Mouse (Mus musculus) CD4-positive helper T cell, adult 2 months (primary cell): ENCODE measurements around the gene Svs5.
"Not testable (repeated sequence)": the region's sequence is repeated elsewhere in the genome, so short reads cannot be mapped to it uniquely, and the experiment has no call there.

Experiments
- DNase-seq: peaks from one replicate; pipeline ENCODE4 v3.0.0-alpha.2; 2012; ENCODE audit warnings: low read depth, missing footprints, low spot score

Gene Svs5

DNA sequence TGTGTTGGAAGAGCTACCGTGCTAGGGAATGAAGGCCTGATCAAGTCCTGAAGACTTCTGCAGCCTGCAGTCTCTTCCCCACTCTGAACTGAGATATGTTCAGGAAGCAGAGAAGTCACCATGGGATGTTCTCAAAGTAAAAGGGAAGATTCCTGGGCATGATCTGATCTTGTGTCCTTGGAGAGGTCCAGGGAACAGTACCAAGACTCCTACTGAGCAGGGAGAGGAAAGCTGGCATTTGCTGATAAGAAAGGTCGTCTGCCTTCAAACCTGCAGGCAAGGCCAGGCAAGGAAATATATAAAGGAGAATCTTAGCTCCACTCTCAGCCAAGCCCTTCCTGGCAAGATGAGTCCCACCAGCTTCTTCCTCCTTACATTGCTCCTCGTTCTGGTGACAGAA, at the start of gene Svs5:
Gene Svs5, plus strand, starts transcription at position 301 of the 400 bp plus-strand sequence.
- not testable (repeated sequence) for DNase-seq

DNA sequence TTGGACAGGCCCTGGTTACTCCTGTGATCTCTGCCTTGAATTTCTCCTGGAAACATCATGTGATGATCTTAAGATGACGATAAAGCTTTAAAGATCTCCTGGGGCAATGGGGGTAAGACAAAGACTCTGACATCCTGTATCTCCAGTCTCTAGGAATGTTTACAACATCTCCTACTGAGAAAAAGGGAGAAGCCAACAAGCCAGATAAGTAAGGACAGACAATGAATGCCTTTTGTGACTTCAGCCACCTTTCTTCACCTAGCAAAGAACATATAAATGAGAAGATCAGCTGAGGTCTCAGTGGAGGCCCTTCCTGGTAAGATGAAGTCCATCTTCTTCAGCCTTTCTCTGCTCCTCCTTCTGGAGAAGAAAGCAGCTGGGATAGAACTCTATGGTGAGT, 43.6 kb upstream of the Svs5 start, which contains the start of gene Svs3a:
Gene Svs3a, plus strand, starts transcription at position 301 of the 400 bp plus-strand sequence.
- not testable (repeated sequence) for DNase-seq

DNA sequence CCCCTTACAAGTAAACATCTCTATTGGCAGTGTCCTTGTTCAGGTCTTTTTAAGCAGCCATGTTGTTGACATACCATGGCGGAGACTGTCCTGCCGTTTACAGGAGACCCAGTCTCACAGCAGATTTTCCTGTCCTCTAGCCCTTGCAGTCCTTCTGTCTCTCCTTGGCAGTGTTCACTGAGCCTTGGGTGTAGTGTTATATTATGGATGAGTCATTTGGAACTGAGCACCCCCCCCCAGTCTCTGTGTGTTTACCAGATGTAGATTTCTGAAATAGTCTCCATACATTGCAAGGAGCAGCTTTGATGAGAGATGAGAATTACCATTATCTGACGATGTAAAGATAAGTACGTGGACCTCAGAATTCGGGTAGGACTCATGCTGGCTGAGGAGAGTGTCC, 19.9 kb upstream of the Svs5 start:
- DNase-seq: no peak

DNA sequence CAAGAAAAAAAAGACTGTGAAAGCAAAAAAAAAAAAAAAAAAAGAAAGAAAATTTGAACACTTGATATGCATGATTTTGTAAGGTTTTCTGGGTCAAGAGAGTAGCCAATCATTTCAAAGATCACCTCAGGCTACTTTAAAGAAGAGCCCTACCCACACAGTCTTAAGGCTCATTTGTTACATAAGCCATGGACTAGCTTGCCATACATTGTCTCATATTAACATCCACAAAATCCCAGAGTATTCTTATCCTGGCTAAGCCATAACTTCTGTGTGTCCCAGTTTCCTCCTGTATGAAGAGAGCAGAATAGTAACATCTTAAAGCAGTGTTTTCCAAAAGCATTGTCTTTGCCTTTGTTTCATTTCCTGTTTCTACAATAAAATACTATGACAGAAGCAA, 17.1 kb upstream of the Svs5 start:
- DNase-seq: not testable (repeated sequence)

DNA sequence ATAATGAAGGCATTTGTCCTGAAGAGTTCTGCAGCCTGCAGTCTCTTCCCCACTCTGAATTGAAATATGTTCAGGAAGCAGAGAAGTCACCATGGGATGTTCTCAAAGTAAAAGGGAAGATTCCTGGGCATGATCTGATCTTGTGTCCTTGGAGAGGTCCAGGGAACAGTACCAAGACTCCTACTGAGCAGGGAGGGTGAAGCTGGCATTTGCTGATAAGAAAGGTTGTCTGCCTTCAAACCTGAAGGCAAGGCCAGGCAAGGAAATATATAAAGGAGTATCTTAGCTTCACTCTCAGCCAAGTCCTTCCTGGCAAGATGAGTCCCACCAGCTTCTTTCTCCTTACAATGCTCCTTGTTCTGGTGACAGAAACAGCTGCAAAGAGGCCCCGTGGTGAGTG, 16.1 kb upstream of the Svs5 start, which contains the start of gene Svs6:
Gene Svs6, plus strand, starts transcription at position 301 of the 400 bp plus-strand sequence.
- DNase-seq: not testable (repeated sequence)

DNA sequence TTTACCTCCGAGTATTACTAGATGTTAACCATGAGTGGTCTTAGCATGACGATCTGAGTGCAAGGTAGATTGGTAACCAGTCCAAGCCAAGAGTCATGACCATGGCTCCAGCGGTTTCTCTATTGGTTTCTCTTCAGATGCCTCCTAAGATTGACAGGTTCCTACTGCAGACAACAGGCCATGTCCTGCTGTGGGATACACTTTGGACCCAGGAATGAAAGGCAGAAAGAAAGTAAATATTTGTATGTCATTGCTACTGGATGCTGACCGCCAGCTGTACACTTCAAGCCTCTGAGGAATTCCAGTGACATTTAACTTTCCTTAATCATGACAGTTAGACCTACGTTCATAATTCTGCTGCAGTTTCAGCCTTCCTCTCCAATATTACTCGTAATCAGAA, 11.6 kb upstream of the Svs5 start:
- no peak for DNase-seq

DNA sequence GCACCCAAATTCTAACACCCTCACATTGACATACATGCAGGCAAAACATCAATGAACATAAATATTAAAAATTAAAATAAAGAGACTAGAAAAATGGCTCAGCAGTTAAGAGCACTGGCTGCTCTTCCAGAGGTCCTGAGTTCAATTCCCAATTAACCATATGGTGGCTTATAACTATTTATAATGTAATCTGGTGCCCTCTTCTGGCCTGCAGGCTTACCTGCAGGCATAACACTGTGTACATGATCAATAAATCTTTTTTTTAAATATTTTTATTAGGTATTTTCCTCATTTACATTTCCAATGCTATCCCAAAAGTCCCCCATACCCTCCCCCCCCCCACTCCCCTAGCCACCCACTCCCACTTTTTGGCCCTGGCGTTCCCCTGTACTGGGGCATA, 11.2 kb downstream of the Svs5 start:
- DNase-seq: not testable (repeated sequence)

DNA sequence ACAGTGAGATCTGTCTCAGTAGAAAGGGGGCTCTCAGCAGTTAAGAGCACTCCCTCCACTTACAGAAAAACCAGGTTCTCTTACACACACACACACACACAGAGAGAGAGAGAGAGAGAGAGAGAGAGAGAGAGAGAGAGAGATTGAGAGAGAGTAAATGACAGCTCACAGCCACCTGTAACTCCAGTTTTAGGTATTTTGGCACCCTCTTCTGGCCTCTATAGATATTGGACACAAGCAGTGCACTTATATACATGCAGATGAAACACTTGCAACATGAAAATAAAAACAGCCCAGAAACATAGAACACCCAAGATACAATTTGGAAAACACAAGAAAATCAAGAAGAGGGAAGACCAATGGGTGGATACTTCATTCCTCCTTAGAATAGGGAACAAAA, 15.2 kb downstream of the Svs5 start:
- not testable (repeated sequence) for DNase-seq

DNA sequence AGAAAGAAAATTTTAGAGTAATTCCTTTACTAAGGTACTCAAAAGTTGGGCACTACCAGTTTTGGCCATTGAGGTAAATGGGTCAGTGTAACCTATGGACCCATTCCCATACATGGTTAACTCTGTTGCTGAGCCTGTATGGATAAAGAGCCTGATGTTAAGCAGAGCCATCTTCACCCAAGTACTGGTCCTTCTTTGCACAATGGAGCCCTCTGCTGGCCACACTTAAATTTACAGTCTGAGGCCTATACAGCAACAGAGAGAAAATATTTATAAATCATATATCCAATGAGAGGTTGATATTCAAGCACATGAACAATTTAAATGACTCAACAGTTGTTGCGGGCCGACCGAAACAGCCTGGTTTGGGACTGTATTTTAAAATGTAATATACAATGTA, 16.4 kb downstream of the Svs5 start:
- DNase-seq: peak; percentile 29

DNA sequence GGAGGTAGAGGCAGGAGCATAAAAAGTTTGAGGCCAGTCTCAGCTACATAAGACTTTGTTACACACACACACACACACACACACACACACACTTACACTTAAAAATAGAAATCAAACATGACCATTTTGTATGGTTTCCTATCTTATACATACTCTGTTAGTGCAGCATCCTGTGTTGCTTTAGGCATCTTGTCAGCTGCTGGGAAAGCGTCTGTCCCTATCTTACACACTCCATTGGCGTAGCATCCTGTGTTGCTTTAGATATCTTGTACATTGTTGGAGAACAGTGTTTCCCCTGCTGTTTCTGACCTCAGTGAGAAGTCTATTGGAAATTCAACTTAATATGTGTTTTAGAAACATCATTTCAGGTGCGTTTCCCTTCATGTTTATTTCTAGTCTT, 20.2 kb downstream of the Svs5 start:
- DNase-seq: no peak

DNA sequence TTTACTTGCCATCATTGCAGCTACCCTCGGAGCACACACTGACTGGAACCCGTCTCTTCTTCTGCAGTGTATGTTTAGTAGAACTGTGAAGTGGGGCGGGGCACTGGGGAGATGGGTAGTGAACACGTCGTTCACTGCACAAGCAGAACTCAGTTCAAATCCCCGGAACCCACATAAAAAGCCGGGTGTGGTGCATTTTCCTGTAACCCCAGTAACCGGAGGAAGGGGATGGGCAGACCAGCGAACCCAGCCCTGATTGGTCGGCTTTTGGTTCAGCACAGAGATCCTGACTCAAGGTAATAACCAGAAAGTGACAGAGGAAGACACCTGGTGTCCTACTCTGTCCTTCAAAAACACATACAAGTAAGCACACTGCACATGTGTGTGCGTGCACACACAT, 20.8 kb downstream of the Svs5 start:
- peak; percentile 55 for DNase-seq

DNA sequence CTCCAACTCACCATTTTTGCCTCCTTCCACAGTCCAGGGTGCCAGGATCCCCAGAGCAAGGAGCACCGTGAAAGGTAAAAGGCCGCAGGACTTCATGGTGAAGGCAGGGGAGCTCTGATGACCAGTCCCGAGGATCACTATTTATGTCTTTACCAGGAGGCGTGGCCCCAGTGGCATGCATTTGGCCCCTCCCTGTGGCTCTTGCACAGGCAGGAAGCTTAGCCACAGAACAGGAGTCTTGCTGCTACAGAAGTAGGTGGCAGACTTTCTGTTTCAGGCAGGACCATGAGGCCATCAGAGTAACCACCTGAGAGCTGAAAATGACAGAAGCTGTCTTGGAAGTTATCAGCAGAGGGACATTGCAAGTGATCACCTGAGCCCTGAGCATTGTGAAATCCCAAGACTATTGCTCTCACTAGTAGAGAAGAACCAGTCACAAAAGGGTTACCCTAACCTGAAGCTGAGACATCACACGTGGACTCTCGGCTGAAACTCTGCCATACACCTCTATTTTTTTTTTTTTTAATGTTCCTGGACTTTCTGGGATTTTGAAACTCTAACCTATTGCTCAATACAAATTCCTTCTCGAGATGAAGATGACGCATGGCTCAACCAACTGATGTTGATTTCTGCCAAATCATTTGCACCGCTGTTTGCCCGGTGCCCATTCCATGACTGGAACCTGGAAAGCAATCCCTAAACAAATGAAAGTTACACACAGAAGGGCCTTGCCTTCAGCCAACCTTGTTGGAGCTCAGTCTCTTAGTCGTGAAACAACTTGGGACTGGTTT, 23.8 kb downstream of the Svs5 start:
- DNase-seq: peak; percentile 43

DNA sequence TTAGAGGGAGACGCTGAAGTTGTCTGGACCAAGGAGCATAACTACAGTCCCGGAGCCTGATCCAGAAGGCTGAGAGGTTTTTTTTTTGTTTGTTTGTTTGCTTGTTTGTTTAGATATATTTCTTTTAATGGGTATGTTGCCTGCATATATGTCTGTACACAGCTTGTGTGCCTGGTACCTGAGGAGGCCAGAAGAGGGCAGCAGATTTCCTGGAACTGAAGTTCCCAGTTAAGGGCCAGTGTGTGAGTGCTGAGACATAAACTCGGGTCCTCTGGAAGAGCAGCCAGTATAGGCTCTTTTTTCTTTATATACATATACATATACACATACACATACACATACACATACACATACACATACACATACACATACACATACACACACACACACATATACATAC, 25.8 kb downstream of the Svs5 start:
- no peak for DNase-seq

DNA sequence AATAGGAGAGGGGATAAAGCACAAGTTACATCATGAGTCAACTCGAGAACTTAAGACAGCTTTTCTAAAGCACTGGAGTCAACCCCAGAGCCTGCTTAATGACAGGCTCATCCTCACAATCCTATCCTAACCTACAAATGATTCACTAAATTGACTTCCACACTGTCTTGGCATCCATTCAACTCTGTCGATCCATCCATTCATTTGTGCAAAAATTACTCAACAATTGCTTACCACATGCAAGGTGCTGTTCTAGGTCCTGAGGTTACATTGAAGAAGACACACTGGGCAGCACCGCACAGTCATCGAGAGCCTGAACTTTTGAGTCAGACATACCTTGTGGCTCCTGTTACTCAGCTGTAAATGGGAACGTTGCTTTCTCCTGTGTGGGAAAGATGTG, 26.5 kb downstream of the Svs5 start:
- no peak for DNase-seq

DNA sequence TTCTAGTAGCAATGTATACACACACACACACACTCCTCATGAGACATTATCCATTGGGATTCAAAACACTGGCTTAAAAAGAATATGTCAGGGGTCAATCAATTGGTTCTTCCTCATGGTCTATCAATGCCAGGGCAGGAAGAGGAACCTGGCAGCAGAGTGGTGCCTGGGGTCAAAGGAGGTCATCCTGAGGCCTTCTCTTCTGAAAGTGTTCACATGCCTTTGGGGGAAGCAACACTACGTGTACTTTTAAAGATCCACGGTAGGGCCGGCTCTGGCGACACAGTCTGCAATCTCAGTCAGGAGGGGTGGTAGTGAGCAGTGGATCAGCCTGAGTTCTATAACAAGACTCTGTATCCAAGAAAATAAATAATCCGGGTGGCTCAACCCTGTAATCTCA, 27.1 kb downstream of the Svs5 start:
- no peak for DNase-seq

DNA sequence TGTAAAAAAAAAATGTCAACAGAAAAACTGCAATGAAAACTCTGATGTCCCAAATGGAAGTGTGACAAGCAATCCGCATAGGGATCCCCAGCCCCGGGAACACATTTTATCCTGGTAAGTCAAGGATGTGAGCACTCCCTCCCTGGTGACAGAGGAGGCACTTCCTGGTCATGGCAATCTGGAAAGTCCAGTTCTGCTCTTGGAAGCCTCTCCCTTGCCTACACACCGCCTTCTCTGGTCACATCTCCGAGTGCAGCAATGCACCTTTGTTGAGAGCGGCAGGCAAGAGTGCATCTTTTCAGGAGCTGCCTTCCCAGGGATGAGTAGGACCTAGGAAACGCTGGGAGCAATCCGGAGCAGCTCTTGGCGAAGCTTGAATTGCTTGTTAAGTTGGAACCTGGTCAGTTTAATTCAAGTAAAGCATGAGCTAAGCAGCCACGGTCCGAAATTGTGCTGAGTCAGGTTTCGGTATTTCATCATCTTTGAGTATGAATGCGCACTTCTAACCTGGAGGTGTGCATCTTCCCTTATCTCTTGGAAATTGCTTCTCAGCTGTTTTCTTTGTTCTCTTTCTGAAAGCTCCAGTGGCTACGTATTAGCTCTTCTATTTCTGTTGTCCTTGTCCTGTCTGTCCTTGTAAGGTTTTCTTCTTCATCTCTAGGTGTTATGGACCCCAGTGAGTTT, 28.6 kb downstream of the Svs5 start:
- no peak for DNase-seq

DNA sequence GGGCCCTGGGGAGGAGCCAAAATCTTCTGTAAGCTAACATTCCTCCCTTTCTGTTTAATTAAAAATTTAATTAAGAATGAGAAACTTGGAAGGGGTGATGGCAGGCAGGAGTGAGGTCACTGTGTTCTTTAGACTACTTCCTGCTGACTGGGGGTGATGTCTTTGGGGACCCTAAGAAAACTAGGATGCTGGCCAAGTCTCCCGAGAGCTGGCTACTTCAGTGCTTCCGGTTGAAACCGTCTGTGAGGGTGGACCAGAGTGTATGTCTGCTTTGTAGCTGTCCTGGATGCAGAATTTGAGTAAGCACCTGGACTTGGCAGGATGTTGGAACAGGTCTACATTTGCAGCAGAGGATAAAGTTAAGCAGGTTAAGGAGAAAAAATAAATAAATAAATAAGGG, 34.4 kb downstream of the Svs5 start:
- no peak for DNase-seq

DNA sequence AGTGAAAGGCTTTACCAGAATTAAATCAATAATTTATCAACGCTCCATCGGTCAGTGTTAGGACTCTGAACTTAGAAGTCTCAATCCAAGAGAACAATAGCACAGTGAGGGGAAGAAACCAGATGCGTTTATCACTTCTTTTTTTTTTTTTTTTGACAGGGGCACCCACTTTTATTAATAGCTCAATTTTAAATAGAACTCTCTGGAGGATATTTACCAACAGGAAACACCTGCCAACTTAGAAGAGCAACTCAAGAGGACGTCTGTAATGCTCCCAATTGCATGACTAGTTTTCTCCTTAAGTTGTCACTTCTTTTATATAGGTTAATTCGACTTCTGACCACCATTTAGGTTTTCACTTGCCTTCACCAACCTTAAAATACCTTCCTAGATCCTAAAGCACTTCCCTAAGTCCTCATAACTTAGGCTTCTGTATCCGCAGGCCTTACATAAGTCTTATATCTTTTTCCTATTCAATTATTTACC, 36.1 kb downstream of the Svs5 start:
- DNase-seq: no peak

DNA sequence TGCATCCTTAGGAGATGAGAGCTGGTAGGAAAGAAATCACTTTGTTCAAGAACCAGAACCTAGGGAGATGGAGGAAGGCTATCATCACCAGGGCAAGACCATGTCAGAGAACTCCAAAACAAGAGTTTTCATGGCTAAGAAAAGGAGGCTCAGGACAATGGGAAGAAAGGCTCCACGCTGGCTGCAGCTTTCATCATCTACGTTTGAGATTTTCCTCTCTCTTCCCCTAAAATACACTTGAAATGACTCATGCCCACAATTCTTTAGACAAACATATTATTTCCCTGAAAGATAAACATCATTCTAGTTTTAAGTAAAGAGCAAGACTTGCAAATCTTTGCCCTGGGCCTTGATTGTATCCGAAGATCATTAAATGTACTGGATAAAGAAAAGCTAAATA, 38.8 kb downstream of the Svs5 start:
- no peak for DNase-seq

DNA sequence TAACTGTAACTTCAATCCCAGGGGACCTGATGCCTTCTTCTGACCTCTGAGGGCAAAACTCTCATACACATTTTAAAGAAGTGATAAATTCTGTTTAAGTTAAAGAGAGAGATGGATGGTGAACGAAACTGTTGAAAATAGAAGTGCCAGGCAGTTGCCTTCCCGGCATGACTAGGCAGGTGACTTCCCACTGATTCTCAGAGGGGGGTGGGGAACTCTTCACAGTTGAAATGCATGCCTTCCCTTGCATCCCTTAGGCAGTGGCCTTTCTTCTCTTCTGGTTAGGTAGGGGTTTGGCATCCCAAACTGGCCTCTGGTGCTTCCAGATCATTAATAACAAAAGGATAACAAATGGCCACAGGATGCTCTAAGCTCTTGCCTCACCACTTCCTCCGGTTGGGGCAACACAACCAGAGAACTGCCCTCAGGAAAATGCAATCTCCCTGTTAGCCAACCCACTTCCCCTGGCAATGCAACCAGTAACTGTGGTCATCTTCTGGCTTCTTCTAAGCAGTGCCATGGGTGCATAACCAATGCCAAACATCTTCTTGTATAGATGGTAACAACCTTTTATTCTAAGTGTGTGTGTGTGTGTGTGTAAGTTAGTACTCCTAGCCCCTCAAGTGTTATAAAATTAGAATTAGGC, 40.0 kb downstream of the Svs5 start:
- no peak for DNase-seq

DNA sequence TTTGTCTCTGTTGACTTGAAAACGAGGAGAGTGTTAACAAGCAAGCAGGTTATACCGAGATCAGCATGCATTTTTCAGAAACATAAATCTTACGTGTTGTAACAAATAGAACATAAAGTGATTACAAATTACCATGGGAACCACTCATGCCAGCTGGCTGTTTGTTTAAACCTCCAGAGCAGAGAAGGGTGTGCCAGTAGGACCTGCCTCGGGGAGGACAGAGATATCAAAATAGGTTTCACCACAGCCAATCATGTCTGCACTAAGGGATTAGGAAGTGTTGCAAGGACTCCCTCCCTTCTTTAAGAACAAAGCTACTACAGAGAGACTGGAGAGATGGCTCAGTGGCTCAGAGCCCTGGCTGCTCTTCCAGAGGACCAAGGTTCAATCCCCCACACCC, 40.6 kb downstream of the Svs5 start:
- DNase-seq: no peak
